Mouse (Mus musculus): ENCODE measurements around the gene Ccdc134.
A peak's percentile ranks its signal among the peaks of the same experiment; 100 is the strongest.

- TF ChIP-seq POLR2A (IDR thresholded peaks at IDR 0.05; ENCODE audit: control insufficient read depth in 1 of 2, insufficient read depth in 1 of 2, low read depth in 1 of 2, low read length in 2 of 2, poor library complexity in 1 of 2) (no peak), CTCF (IDR thresholded peaks at IDR 0.05 in 2 of 3, conservative IDR thresholded peaks at IDR 0.05 in 1 of 3; ENCODE audit: control insufficient read depth in 1 of 3, insufficient read depth in 1 of 3, low read depth in 2 of 3, low read length in 3 of 3, poor library complexity in 1 of 3, severe bottlenecking in 1 of 3) (no peak), TBP (IDR thresholded peaks at IDR 0.05; ENCODE audit: low read depth, low read length) (no peak), USF1 (IDR thresholded peaks at IDR 0.05; ENCODE audit: low read depth, low read length) (no peak), MAX (IDR thresholded peaks at IDR 0.05; ENCODE audit: low read length) (0 out of 2 replicates have a peak, but pooled peaks have one; percentile 17), NRF1 (IDR thresholded peaks at IDR 0.05; ENCODE audit: insufficient read depth, low read depth, low read length, poor library complexity, severe bottlenecking) (no peak), SMC3 (IDR thresholded peaks at IDR 0.05; ENCODE audit: low read depth, low read length) (no peak), E2F4 (IDR thresholded peaks at IDR 0.05; ENCODE audit: borderline replicate concordance, low read depth, low read length) (no peak), POLR2AphosphoS2 (IDR thresholded peaks at IDR 0.05; ENCODE audit: low read length) (no peak), KAT2A (conservative IDR thresholded peaks at IDR 0.05; ENCODE audit: low read depth, low read length) (no peak)
Observed at GRCm38 (mm10) chr15:82163356-82164060, 35.8 kb downstream of the Ccdc134 start.
